Mouse (Mus musculus): ENCODE results near the gene Cacna2d3. TPM values are rescaled to one million over a fixed set of nuclear protein-coding genes. Genes with fewer than 3 reads are reported as not detected.

Gene Cacna2d3
- total RNA-seq, 1 experiment from 2014 or later = not detected

GRCm38 (mm10) chr14:29278401-29278800 is 443.3 kb downstream of the Cacna2d3 start:
- ATAC-seq (replicated peaks; ENCODE audit: low read depth, poor library complexity, severe bottlenecking) = no peak

DNA sequence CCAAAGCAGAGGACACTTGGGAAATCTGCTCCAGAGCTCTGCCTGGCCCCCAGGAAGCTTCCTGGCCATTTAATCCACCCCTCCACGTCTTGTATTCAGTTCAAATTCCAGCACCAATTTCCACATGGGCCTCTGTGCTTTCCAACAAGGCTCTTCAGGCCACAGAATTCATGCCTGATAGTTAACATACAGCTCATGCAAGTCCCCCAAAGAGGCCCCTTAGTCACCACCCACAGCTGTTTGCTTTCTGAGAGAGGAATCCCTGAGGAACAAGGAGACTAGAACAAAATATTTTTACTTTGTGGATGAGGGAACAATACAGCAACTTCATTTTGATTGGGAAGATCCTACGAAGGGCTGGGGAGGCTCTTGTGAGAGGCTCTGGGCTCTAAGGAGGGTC is 444.0 kb downstream of the Cacna2d3 start:
- no peak for ATAC-seq (replicated peaks; ENCODE audit: low read depth, poor library complexity, severe bottlenecking)

GRCm38 (mm10) chr14:29273890-29274289 is 447.8 kb downstream of the Cacna2d3 start:
- no peak for ATAC-seq (replicated peaks; ENCODE audit: low read depth, poor library complexity, severe bottlenecking)

GRCm38 (mm10) chr14:29270541-29270940 is 451.1 kb downstream of the Cacna2d3 start:
- ATAC-seq (replicated peaks; ENCODE audit: low read depth, poor library complexity, severe bottlenecking) = no peak

DNA sequence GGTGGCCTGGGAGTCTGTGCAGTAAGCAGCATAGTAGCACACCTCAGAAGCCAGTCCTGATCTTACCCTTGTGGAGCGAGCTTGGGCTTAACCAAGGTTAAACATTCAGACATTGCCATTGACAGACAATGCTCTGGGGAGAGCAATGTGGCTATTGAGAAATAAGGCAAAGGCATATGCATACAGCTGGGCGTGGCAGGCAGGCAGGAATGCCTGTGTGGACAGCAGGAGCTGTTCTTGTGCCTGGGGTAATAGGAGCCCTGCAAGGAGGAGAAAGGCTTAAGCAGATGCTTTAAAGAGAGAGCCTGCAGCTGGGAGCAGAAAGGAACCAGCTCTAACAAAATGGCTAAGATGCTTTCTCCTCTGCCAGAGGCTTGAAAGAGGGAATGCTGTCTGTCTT is 451.8 kb downstream of the Cacna2d3 start:
- ATAC-seq (replicated peaks; ENCODE audit: low read depth, poor library complexity, severe bottlenecking) = no peak

DNA sequence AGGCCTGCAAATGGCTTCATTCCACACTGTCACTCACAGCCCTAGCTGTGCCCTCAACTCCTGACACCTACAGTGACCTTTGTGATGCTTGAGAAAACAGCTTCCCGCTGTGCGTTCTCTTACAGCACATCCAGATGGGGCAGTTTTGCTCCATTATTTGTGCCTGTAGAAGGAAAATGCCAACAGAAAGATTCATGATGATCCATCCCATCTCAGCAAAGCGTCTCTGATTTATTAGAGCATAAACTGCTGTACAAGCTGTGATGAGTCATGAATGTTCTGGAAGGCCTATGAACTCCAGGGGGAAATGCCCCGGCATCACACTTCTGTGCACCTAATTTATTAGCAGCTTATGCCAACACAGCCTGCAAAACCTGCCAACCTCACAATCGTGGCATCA is 453.1 kb downstream of the Cacna2d3 start:
- no peak for ATAC-seq (replicated peaks; ENCODE audit: low read depth, poor library complexity, severe bottlenecking)

GRCm38 (mm10) chr14:29267233-29267874 is 454.3 kb downstream of the Cacna2d3 start:
- no peak for ATAC-seq (replicated peaks; ENCODE audit: low read depth, poor library complexity, severe bottlenecking)

DNA sequence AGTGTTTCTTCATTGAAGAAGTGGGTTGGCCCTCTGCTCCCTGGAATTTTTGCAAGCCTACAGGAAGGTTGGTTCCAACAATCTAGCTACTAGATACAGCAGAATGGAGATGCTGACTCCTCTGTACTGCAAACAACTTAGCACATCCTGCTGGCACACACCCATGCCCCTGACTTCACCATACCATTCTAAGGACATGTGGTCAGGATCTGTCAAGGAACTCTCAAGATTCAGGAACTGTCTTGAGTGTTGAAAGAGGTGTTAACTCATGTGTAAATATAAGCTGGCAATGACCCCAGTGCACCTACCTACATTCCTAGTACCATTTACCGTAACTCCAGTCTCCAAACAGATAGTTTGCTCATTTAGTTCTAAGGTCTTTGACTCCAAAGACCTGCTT is 461.0 kb downstream of the Cacna2d3 start:
- no peak for ATAC-seq (replicated peaks; ENCODE audit: low read depth, poor library complexity, severe bottlenecking)

DNA sequence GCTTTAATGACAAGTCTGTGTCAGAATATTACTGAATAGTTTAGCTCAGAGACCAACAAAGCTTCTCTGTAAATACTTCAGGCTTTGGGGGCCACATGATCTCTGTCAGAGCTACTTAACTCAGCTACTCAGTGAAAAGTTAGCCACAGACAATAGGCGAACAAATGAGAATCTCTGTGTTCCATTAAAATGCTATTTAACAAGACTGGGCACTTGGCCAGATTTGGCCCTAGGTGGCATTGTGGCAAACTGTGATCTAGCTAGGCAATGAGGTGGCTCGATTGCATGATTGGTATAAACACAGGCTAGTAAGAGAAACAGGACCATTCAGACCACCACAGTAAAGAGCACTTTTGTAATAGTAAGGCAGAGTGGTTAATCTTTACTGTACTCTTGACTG is 478.1 kb downstream of the Cacna2d3 start:
- no peak for ATAC-seq (replicated peaks; ENCODE audit: low read depth, poor library complexity, severe bottlenecking)

DNA sequence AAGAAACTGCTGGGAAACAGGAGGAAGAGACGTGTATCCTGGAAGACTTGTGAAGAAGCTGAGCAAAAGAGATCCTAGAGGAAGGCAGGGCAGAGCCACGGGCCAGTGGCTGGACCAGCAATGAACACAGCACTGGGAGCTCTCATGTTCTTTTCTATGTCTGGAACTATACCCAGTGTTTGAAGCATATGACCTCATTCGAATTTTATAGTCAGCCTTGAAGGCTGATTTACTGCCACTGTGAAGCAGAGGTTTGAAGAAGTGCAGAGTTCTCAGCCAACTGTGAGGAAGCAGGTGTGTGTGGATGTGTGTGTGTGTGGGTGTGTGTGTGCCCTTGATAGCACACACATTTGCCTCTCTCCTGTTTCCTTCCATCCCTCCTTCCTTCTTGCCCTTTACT is 483.2 kb downstream of the Cacna2d3 start:
- no peak for ATAC-seq (replicated peaks; ENCODE audit: low read depth, poor library complexity, severe bottlenecking)

DNA sequence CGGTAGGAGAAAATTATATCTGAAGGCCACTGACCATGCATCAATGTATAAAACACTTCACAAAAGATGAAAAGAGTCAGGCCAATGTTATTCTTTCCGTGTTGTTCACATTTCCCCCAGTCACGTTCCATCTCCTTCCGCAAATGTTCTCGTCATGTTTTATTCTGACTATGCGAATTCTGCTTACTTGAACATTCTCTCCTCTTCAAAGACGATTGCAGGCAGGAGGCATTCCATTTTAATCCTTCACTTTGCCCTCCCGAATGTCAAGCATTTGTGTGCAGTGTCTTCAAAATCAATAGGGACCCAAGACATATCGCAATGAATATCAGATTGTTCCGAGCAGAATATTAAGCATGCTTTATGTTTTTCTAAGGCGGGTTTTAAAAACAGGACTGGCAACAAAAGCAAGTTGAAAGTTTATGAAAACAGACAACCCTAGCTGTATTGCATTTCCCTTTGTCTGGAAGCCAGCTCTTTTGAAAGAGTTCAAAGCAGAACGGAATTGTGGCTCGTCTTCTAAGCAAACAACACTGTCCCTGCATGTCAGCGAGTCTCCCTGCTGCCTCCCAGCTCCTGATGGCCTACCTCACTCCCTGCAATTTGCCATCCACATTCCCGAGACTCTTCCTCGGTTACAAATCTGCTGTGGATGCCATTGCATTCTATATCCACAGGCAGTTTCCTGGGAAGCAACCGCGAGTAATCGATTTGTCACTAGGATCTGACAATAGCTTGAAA is 492.5 kb downstream of the Cacna2d3 start:
- no peak for ATAC-seq (replicated peaks; ENCODE audit: low read depth, poor library complexity, severe bottlenecking)

DNA sequence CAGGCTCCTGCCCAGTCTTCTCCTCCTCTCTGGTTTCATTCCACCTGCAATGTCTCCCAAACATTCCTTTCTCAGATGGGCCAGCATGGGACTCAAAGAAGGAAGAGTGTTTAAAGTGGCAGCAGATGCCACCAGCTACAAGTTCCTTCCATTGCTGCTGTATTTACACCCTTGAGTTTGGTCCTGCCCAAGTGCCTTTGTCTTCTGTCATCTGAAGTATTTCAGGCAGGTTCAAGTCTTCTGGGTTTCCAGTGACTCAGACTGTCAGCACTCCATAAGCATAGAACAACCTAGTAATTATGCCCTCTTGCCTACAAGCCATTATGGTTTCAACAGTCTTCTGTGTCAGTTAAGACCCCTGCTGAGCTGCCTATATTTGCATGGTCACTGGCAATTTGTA is 493.2 kb downstream of the Cacna2d3 start:
- ATAC-seq (replicated peaks; ENCODE audit: low read depth, poor library complexity, severe bottlenecking) = no peak

- no peak for ATAC-seq (replicated peaks; ENCODE audit: low read depth, poor library complexity, severe bottlenecking)
These were observed 493.7 kb downstream of the Cacna2d3 start for GRCm38 (mm10) chr14:29227959-29228358.

DNA sequence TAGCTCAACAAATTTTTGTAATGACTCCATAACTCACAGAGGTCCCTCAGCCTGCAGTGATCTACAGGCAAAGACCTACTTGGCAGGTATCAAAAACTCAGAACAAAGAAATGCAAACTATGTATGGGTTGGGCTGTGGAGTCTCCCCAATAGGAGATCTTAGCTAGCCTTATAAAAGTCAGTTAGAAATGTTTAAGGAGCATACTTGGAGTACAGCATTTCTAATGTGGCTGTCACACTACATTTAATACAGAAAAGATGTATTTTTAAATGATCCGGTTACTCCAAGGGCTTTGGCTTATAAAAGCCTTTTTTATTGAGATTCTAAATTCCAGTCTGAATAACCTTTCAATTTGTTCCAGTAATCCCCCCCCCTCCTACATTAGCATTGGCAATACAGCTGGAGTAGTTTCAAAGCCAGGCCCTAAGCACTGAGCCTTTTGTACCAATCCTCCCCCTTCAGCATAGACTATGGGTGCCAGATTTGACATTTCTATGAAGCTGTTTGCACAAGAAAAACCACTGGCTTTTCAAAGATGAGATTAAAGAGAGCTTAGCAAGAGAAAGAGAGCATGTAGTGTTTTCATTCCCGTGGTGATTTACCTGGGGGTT is 495.8 kb downstream of the Cacna2d3 start:
- ATAC-seq (replicated peaks; ENCODE audit: low read depth, poor library complexity, severe bottlenecking) = no peak

DNA sequence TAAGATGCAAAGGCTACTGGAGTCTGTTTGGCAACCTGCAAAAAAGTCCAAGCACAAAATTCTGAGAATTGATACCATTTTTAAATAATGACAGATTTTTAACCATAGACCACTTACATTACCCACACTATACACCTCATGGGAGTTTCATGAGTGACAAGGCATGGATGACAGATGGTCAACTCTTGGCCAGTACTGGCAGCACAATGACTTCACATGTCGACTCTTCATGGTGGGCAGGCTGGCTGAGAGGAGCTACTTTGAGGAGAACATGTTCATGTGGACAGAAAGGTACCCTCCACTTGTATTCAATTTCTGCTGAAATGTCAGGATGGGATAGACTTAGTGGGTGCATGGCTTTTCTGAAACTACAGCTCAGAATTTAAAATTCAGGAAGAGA is 498.7 kb downstream of the Cacna2d3 start:
- no peak for ATAC-seq (replicated peaks; ENCODE audit: low read depth, poor library complexity, severe bottlenecking)

GRCm38 (mm10) chr14:29222191-29222882 is 499.3 kb downstream of the Cacna2d3 start:
- no peak for ATAC-seq (replicated peaks; ENCODE audit: low read depth, poor library complexity, severe bottlenecking)

- no peak for ATAC-seq (replicated peaks; ENCODE audit: low read depth, poor library complexity, severe bottlenecking)
These were observed 505.6 kb downstream of the Cacna2d3 start for GRCm38 (mm10) chr14:29216106-29216505.

DNA sequence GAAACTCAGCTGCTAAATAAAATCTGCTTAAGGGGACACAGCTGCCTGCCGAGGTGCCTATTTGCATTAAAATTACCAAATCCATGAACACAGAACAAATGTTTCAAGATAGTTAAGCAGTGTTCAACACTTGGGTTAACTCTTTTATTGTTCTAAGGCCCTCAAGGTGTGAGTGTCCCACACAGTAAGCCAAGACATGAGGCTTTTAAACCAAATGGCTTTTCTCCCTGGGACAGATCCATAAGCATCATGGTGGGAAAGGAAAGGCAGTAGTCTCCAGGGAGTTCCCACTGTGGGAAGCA is 516.7 kb downstream of the Cacna2d3 start:
- no peak for ATAC-seq (replicated peaks; ENCODE audit: low read depth, poor library complexity, severe bottlenecking)

DNA sequence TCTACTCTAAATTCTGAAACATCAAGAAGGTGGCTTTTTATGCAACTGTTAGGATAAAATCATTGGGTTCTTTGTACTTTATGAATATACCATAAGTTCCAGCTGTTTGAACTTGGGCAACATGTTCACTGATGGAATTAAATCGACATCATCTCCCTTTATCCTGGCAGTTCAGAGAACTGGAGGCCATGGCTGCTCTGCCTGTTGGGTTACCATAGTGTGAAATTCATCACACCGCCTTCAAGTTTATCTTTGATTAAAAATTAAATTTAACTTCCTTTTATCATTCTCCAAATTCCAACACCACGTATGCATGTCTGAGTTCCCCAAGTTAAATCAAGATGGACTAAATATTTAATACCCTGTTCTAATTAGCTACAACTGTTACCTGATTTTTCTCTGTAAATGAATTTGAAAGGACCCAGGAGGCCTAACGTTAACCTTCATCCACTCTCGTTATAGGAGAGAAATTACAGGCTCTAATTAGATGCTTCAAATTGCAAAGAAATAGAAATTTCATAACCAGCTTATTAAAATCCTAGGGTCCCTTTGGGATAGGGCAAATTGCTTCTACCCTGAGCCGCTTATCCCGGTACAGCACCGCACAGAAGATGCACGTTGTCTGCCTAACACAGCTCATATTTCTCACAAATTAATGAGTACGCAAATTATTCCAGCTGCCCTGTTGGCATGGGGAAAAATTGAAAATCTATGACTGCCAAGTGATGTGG is 517.3 kb downstream of the Cacna2d3 start:
- ATAC-seq (replicated peaks; ENCODE audit: low read depth, poor library complexity, severe bottlenecking) = no peak

DNA sequence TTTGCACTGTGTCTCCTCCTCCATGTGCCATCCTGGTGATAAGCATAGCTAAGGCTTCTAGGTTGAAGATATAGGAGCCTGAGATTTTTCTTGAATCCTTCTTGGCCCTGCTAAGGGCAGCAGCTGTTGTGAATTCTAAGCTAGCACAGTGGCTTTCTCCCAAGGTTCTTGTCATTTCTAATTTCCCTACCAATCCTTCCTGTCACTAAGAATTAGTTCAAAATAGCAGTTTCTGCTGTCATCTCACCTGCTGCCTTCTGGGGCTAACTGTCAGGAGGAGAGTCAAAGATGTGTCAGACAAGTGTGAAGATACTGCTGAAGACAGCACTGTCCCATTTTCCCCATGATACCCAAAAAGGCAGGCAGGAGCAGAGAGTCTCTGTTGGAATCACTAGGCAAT is 525.5 kb downstream of the Cacna2d3 start:
- ATAC-seq (replicated peaks; ENCODE audit: low read depth, poor library complexity, severe bottlenecking) = no peak

Data from common myeloid progenitor, adult 5-6 weeks (primary cell).